Mouse (Mus musculus) hindbrain, embryonic 16.5 days (tissue): ENCODE data around the gene Rpl14. TPM values are rescaled to one million over a fixed set of nuclear protein-coding genes. Genes with fewer than 3 reads are reported as not detected.

ENCODE experiments used
- ATAC-seq: fragments of 200-750 bp; cut with Nextera tagmentation; 2 replicates; pipeline ENCODE4 v1.8.0; 2017; ENCODE audit warnings: moderate TSS enrichment, moderate library complexity
- H3K27ac ChIP-seq: fragments of 300-500 bp; sonication (generic); 2 replicates; pipeline ENCODE4 v1.5.1; 2014; ENCODE audit warnings: low read depth, mild to moderate bottlenecking, control low read depth, low read length, moderate library complexity
- H3K27me3 ChIP-seq: fragments of 300-500 bp; sonication (generic); replicated peaks from 2 replicates; pipeline ENCODE4 v1.6.1; 2014; ENCODE audit warnings: low read length; ENCODE audit not compliant: control insufficient read depth, insufficient read depth
- H3K36me3 ChIP-seq: fragments of 300-500 bp; sonication (generic); 2 replicates; pipeline ENCODE4 v1.6.1; 2014; ENCODE audit warnings: mild to moderate bottlenecking, low read length, moderate library complexity, mixed read lengths; ENCODE audit not compliant: control insufficient read depth, insufficient read depth
- H3K4me1 ChIP-seq: fragments of 300-500 bp; sonication (generic); 2 replicates; pipeline ENCODE4 v1.6.1; 2014; ENCODE audit warnings: low read depth, low read length; ENCODE audit not compliant: control insufficient read depth, insufficient read depth
- H3K4me2 ChIP-seq: fragments of 300-500 bp; sonication (generic); 2 replicates; pipeline ENCODE4 v1.6.1; 2014; ENCODE audit warnings: mild to moderate bottlenecking, low read length, control low read depth, moderate library complexity
- H3K4me3 ChIP-seq: fragments of 300-500 bp; sonication (generic); 2 replicates; pipeline ENCODE4 v1.5.1; 2014; ENCODE audit warnings: mild to moderate bottlenecking, low read length, control low read depth, moderate library complexity
- H3K9ac ChIP-seq: fragments of 300-500 bp; sonication (generic); 2 replicates; pipeline ENCODE4 v1.6.1; 2014; ENCODE audit warnings: low read depth, mild to moderate bottlenecking, control low read depth, low read length, moderate library complexity
- H3K9me3 ChIP-seq: fragments of 300-500 bp; sonication (generic); 2 replicates; pipeline ENCODE4 v1.6.1; 2014; ENCODE audit warnings: mild to moderate bottlenecking, low read length, moderate library complexity; ENCODE audit not compliant: control insufficient read depth
- WGBS: fragments of 180-500 bp; shearing (Covaris S2); extraction: QIAGEN DNeasy Blood & Tissue Kit; methylation state at CpG from one replicate; pipeline ENCODE4 v1.1.7; 2014; 5-methylcytosine and 5-hydroxymethylcytosine counted together
- polyA plus RNA-seq: library from polyadenylated mRNA; unstranded; fragments of >200 nt; fragmentation: Nextera tagmentation; extraction: Ambion mirVana; gene quantifications from 2 replicates; pipeline ENCODE4 v1.2.1, GENCODE M21; 2015

Gene Rpl14
- polyA plus RNA-seq, 1 experiment from 2014 or later: 360 TPM

GRCm38 (mm10) chr9:120578701-120579100, 7.5 kb downstream of the Rpl14 start:
- no peak overlapping the region for H3K4me3 ChIP-seq
- H3K4me2 ChIP-seq: no peak overlapping the region
- peaks cover 26% of the 10 kb centered on the region for H3K36me3 ChIP-seq
- H3K27ac ChIP-seq: no peak overlapping the region
- no peaks in the 10 kb centered on the region for H3K27me3 ChIP-seq
- WGBS: 62% methylated on average over 6 of the region's 6 CpGs
- no peak for ATAC-seq
- no peaks in the 10 kb centered on the region for H3K9me3 ChIP-seq
- H3K4me1 ChIP-seq: peaks cover 20% of the 10 kb centered on the region
- no peak overlapping the region for H3K9ac ChIP-seq

GRCm38 (mm10) chr9:120579808-120580207, 8.6 kb downstream of the Rpl14 start:
- H3K36me3 ChIP-seq: peaks cover 15% of the 10 kb centered on the region
- WGBS: 66% methylated on average over 7 of the region's 7 CpGs
- no peaks in the 10 kb centered on the region for H3K27me3 ChIP-seq
- no peak overlapping the region for H3K27ac ChIP-seq
- ATAC-seq: no peak
- H3K4me1 ChIP-seq: peaks cover 20% of the 10 kb centered on the region
- no peak overlapping the region for H3K9ac ChIP-seq
- no peak overlapping the region for H3K4me3 ChIP-seq
- no peak overlapping the region for H3K4me2 ChIP-seq
- H3K9me3 ChIP-seq: no peaks in the 10 kb centered on the region

DNA sequence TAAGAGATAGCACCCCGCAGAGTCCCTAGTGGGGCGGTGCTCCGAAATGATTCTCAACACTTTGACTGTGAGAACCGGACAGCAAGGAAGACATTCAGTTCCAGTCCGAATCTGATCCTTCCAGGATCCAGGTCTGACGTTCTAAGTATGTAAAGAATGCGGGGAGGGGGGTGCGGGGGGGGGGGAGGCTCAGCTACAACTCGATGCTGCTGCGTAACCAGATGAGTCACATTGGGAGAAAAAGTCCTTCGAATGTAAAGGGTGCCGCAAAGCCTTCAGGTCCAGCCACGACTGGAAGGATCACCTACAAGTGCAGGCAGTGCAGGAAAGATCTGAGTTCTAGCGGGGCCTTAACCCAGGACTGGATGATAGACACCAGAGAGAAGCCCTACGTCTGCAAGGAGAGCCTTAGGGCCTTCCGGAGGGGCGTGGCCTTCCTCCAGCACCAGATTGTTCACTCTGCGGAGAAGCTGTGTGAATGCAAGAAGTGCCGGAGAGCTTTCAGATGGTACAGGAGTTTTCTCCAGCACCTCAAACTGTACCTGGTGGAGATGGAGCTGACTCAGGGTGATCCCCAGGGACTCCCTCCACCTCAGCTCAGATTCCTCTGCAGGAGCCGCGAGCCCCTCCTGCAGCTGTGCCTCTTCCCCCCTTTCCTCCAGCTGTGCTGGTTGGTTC, 10.8 kb downstream of the Rpl14 start:
- Histone ChIP-seq H3K4me2 (peak overlapping the region; percentile 57), H3K4me3 (peak overlapping the region; percentile 11), H3K4me1 (peaks cover 16% of the 10 kb centered on the region), H3K36me3 (no peaks in the 10 kb centered on the region), H3K27ac (no peak overlapping the region), H3K9me3 (no peaks in the 10 kb centered on the region), H3K27me3 (no peaks in the 10 kb centered on the region), H3K9ac (peak overlapping the region; percentile 56)
- peak; percentile 38 for ATAC-seq
- WGBS: 29% methylated on average over 21 of the region's 21 CpGs

GRCm38 (mm10) chr9:120582619-120583308, 11.5 kb downstream of the Rpl14 start:
- WGBS: 9% methylated on average over 28 of the region's 28 CpGs
- no peak overlapping the region for H3K27ac ChIP-seq
- H3K36me3 ChIP-seq: no peaks in the 10 kb centered on the region
- H3K27me3 ChIP-seq: no peaks in the 10 kb centered on the region
- peaks cover 13% of the 10 kb centered on the region for H3K4me1 ChIP-seq
- ATAC-seq: peak; percentile 88
- no peaks in the 10 kb centered on the region for H3K9me3 ChIP-seq
- H3K4me2 ChIP-seq: peak overlapping the region; percentile 57
- H3K9ac ChIP-seq: peak overlapping the region; percentile 56
- peak overlapping the region; percentile 18 for H3K4me3 ChIP-seq

DNA sequence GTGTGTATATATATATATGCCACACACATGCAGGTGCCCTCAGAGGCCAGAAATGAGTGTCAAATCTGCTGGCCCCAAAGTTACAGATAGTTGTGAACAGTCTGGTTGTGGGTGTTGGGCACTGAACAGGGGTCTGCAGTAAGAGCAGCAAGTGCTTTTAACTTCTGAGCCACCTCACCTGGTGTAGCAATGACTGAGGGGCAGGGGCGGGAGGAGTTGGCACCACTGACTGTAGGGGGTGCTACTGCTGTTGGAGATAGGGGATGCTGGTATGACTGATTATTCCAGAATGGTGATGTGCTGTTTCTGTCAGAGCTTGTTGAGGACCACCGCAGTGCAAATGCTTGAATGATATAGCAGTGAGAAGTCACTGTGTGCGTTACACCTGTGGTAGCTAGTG, 12.1 kb downstream of the Rpl14 start:
- ATAC-seq: no peak

GRCm38 (mm10) chr9:120586546-120586945, 15.3 kb downstream of the Rpl14 start:
- ATAC-seq: no peak
- 12% methylated on average over 3 of the region's 3 CpGs for WGBS
- Histone ChIP-seq H3K27me3 (no peaks in the 10 kb centered on the region), H3K27ac (no peak overlapping the region), H3K4me2 (no peak overlapping the region), H3K9ac (no peak overlapping the region), H3K4me3 (no peak overlapping the region), H3K9me3 (no peaks in the 10 kb centered on the region), H3K36me3 (no peaks in the 10 kb centered on the region), H3K4me1 (peaks cover 10% of the 10 kb centered on the region)

More for the DNA sequence above, 12.1 kb downstream of the Rpl14 start:
- H3K4me1 ChIP-seq: peaks cover 10% of the 10 kb centered on the region
- H3K36me3 ChIP-seq: no peaks in the 10 kb centered on the region
- H3K4me3 ChIP-seq: no peak overlapping the region
- no peaks in the 10 kb centered on the region for H3K27me3 ChIP-seq
- whole genome bisulfite sequencing: 88% methylated on average over 3 of the region's 3 CpGs
- H3K4me2 ChIP-seq: peak overlapping the region; percentile 57
- H3K9me3 ChIP-seq: no peaks in the 10 kb centered on the region
- H3K27ac ChIP-seq: no peak overlapping the region
- H3K9ac ChIP-seq: no peak overlapping the region; the same call in 1 of the 2 replicates

- H3K4me3 ChIP-seq: no peak overlapping the region
- no peaks in the 10 kb centered on the region for H3K9me3 ChIP-seq
- WGBS: 2% methylated on average over 9 of the region's 9 CpGs
- H3K4me2 ChIP-seq: no peak overlapping the region
- H3K4me1 ChIP-seq: no peaks in the 10 kb centered on the region; the same call in 1 of the 2 replicates
- H3K27me3 ChIP-seq: no peaks in the 10 kb centered on the region
- no peak for ATAC-seq
- H3K36me3 ChIP-seq: no peaks in the 10 kb centered on the region
- H3K27ac ChIP-seq: no peak overlapping the region
- no peak overlapping the region for H3K9ac ChIP-seq
Observed at GRCm38 (mm10) chr9:120591490-120591889, 20.2 kb downstream of the Rpl14 start.

DNA sequence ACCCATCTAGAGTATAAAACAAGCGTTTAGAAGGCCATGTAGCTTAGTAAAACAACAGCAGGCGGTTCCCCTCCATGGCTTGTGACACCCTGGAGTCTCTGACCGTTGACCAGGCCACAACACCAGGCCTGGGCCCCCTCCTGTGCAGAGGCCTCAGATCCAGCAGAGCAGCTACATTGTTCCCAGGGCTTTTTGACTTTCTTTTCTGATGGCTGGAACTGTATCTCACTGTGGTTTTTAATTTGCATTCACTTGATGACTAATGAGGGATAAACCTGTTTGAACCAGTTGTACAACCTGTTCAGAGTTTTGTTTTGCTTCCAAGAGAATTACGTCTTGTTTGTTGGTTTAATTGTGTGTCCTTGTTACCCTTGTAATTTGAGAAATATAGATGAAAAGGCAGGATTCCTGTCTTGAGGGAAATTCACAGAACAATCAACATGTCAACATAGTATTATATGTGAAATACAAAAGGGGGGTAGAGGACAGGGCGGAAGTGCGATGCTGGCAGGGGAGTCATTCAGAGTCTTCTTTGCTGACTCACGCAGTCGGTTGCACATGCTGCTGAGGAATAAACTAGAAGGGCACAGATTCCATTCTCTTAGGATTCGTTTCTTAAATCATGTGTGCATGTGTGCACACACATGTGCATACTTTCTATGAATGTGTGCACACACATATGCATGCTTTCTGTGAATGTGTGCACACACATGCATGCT, 22.3 kb downstream of the Rpl14 start:
- Histone ChIP-seq H3K27ac (no peak overlapping the region), H3K9me3 (no peaks in the 10 kb centered on the region), H3K4me3 (no peak overlapping the region), H3K27me3 (no peaks in the 10 kb centered on the region), H3K4me1 (no peaks in the 10 kb centered on the region; the same call in 1 of the 2 replicates), H3K4me2 (no peak overlapping the region), H3K9ac (no peak overlapping the region), H3K36me3 (no peaks in the 10 kb centered on the region)
- no peak for ATAC-seq
- whole genome bisulfite sequencing: 38% methylated on average over 9 of the region's 9 CpGs

GRCm38 (mm10) chr9:120594839-120595238, 23.6 kb downstream of the Rpl14 start:
- H3K9me3 ChIP-seq: no peaks in the 10 kb centered on the region
- 36% methylated on average over 6 of the region's 6 CpGs for WGBS

More at GRCm38 (mm10) chr9:120594839-120595238, 23.6 kb downstream of the Rpl14 start:
- Histone ChIP-seq H3K9ac (no peak overlapping the region), H3K27me3 (no peaks in the 10 kb centered on the region), H3K4me2 (no peak overlapping the region), H3K4me3 (no peak overlapping the region), H3K4me1 (no peaks in the 10 kb centered on the region; the same call in 1 of the 2 replicates), H3K27ac (no peak overlapping the region), H3K36me3 (no peaks in the 10 kb centered on the region)
- no peak for ATAC-seq
